Mouse (Mus musculus) T-helper 17 cell (primary cell): ENCODE data around the gene Ints12.

Experiments
- in situ Hi-C, 2 experiments: fragments of 300-600 bp; cut with MboI, MseI; formaldehyde crosslinking; loops; 1 replicate in 1 of 2; 2 replicates in 1 of 2; pipeline ENCODE4 v1.15.1; 2025; ENCODE audit warnings: high pct_unique_total_duplicates in 2 of 2

Gene Ints12

DNA sequence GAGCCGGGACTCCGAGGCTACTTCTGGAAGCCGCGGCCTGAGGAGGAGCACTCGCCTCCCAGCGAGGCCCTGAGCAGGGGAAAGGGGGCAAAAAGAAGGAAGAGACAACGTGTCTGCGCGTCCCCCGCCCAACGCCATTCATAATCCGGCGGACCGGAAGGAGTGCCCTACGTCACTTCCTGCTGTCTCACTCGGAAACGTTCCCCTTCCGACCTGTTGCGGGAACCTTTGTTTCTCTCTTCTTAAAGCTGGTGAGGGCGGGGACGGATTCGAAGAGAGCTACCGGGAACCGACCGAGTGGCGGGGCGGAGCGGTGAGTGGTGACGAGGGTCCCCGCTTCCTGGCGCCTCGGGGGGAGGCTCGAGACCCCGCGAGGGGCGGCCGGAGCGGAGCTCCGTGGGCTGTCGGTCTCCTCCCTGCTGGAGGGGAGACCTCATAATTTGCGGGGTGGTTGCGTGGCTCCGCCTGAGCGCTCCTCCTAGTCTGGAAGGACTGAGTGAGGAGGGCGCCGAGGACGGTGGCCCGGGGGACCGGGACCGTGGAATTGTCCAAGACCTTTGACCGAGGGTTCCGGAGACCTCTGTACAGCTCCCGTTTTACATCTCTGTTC, at the start of gene Ints12, which contains the start of gene Gstcd:
TSS of gene Ints12 (plus strand) at position 177 of the 610 bp plus-strand sequence.
TSS of gene Gstcd (minus strand) at position 370 of the 610 bp plus-strand sequence.
- in situ Hi-C loops, result loop anchor here (5.0 to 25.0 kb wide), 3 partner anchors 421 to 1954 kb away; no protein-coding TSS in a partner anchor

DNA sequence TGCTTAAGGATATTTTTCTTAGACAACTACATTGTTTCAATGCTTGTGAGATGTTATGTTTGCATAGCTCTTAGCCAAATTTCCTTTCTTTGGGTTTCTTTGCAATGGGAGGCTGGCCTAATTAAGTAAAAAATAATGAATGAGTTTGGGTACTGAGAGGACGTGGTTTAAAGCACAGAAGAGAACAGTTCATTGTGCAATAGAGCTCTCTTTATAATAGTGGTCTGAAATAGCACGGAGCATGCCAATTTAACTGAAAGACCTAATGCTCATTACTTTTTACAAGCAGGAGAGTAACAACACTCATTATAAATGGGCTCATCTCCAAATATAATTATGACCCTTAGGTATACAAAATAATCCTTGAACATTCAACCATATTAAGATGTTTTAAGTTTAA, 39.6 kb upstream of the Ints12 start:
- in situ Hi-C loops, result no loop called here

- in situ Hi-C loops, result loop anchor here (25.0 kb wide), 2 partner anchors 437 to 1938 kb away; no protein-coding TSS in a partner anchor
Observed at GRCm38 (mm10) chr3:133075560-133075959, 16.1 kb upstream of the Ints12 start.

DNA sequence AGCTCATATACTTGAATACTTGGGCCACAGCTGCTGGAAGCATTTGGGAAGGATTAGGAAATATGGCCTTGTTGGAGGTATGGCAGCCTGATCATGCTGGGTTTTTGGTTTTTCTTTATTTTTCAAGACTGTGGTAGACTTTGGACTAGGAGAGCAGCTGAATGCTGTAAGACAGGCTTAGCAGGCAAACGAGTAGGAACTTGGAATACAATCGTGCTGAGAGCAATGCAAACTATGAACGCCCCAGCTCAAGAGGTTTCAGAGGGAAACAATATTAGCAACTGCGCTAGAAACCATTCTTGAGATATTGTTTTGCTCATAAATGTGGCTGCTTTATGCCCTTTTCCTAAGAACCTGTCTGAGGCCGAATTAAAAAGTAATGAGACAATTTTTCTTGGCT, 8.9 kb upstream of the Ints12 start:
- in situ Hi-C loops, result loop anchor here (25.0 kb wide), 2 partner anchors 430 to 1945 kb away; no protein-coding TSS in a partner anchor

GRCm38 (mm10) chr3:133085858-133086257, 5.8 kb upstream of the Ints12 start:
- in situ Hi-C loops, result loop anchor here (25.0 kb wide), 2 partner anchors 426 to 1949 kb away; no protein-coding TSS in a partner anchor

GRCm38 (mm10) chr3:133090247-133091120, 1.2 kb upstream of the Ints12 start:
- in situ Hi-C loops, result loop anchor here (5.0 to 25.0 kb wide), 3 partner anchors 422 to 1953 kb away; no protein-coding TSS in a partner anchor

DNA sequence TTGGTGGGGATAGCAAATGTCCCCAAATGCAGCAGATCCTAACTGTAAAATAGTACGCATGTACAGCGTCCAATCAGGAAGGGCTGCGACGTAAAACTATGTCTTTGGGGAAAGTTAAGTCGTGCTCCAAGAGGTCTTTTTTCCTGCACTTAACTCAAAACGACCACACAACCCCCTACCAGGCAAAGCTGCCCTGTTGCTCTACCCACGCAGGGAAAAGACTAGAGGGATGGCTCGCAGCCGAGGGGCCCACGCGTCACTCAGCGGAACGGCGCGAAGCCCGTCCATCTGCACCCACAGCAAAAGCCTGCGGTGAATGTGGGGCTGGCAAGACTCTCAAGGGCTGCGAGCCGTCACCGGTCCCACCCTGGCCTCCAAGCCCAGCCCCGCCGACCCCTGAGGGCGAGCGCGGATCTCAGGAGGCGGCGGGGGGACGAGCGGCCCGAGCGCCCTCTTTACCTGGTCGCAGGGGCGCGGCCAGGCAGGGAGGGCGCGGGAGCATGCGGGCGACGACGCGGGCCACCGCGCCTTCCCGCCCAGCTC, 448 bp upstream of the Ints12 start:
- in situ Hi-C loops, result loop anchor here (5.0 to 25.0 kb wide), 3 partner anchors 421 to 1954 kb away; no protein-coding TSS in a partner anchor

DNA sequence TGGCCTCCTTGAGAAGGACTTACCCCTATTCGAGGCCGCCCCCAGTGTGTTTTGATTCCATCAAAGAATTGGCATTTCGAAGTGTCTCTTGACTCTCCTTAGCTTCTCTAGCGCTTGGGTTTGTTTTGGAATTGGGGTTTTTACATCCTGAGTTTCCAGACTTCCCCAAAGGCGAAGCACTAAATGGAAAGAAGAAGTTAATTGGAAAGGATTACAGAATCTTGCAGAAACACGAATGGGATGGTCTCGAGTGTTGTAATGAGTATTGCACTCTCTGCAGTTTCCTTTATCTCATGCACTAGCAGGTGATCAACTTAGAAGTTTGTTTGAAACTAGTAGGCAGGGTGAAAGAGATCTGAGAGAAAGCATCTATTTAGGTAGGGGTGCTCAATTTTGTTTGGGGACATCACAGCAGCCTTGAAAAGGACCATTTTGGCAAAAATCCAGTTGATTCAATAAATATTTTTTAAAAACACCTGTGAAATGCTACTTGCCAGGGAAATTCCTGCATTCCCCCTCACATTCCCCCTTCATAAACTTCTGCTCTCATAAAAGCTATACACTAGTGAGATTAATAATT, 724 bp downstream of the Ints12 start:
- in situ Hi-C loops, result loop anchor here (5.0 to 25.0 kb wide), 3 partner anchors 420 to 1955 kb away; no protein-coding TSS in a partner anchor

- in situ Hi-C loops, result loop anchor here (5.0 to 25.0 kb wide), 3 partner anchors 419 to 1956 kb away; no protein-coding TSS in a partner anchor
Observed at GRCm38 (mm10) chr3:133092936-133093335, 1.3 kb downstream of the Ints12 start.

DNA sequence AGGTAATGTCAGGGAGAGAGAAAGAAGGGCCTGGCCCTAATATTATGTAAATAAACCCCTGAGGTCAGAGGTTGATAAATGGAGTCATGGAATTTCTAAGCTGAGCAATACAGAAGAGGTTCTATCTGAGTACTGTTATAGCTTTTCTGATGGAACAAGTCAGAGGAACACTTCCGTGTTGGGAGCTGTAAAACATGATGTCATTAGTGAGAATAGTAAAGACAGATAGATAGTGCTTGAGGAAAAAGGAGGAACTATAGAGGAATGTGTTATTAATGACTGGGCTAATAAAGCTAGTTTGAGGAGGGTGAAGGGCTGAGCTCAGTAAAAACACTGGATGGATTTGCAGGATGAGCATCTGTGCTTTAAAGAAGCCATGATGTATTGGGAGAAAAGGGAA, 2.7 kb downstream of the Ints12 start:
- in situ Hi-C loops, result loop anchor here (5.0 to 25.0 kb wide), 3 partner anchors 418 to 1957 kb away; no protein-coding TSS in a partner anchor

DNA sequence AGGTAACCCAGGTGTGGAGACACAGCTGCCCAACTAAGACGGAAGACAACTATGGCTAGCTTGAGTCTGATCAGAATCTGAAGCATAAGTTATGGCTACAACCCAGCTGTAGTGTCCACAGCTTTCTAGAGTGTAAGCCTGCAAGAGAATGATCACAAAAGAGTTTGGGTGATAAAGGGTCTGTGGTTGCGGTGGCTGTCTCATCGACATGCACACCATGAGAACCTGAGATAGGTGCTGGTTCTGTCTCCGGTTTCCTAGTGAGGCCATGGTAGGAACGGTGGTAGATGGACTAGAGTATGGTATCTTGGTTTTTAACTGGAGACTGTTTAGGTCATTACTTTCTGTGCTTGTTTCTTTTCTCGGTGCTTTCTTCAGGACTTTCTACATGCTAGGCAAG, 6.3 kb downstream of the Ints12 start:
- in situ Hi-C loops, result loop anchor here (25.0 kb wide), 2 partner anchors 414 to 1961 kb away; no protein-coding TSS in a partner anchor

- in situ Hi-C loops, result loop anchor here (25.0 kb wide), 2 partner anchors 414 to 1961 kb away; no protein-coding TSS in a partner anchor
Observed at GRCm38 (mm10) chr3:133098336-133098735, 6.7 kb downstream of the Ints12 start.

- in situ Hi-C loops, result loop anchor here (25.0 kb wide), 2 partner anchors 413 to 1962 kb away; no protein-coding TSS in a partner anchor
Observed at GRCm38 (mm10) chr3:133098909-133099308, 7.3 kb downstream of the Ints12 start.

DNA sequence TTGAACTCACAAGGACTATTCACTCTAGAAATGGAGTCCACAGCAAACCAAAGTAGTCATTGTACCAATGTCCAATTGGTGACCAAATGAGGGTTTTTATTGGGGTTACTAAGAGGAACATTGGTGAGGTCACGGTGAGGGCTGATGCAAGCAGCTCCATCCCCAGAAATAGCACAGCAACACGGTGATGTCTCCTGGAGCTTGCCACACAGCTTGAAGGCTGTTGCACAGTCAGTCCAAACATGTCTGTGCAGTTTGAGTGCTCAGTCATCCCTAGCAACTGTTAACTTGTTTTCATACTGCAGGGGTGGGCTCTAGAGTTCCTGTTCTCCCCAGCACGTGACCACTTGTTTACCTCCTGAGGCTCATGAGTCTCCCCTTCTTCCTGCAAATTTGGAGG, 12.1 kb downstream of the Ints12 start:
- in situ Hi-C loops, result no loop called here

DNA sequence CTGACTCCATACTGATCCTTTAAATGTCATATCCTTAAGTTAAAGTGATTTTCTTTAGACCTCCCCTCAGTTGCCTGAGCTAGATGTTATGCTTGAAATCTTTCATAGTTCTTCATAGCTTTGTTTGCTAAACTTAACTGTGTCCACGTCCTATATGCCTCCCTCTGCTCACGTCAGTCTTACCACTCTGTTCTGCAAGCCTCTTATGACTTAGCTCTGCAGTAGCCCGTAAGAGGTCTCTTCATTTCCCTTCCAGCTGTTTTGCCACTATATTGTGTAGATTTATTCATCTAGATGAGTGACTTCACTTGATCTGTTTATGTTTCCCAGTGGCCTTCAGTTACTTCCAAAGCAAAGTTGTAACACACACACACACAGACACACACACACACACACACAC, 12.8 kb downstream of the Ints12 start:
- in situ Hi-C loops, result no loop called here

DNA sequence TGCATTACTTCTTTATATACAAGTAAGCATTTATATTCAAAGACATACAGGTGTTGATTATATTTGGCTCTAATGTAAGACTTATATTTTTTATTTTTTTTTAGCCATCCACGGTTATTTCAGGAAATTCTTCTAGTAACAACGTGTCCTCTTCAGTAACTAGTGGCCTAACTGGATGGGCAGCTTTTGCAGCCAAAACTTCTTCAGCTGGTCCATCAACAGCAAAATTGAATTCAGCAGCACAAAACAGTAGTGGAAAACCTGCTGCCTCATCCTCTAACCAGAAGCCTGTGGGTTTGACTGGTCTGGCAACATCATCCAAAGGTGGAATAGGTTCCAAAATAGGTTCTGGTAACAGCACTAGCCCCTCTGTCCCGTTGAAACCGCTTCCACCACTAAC, 17.1 kb downstream of the Ints12 start:
- in situ Hi-C loops, result no loop called here

- in situ Hi-C loops, result no loop called here
Observed at GRCm38 (mm10) chr3:133109844-133110243, 18.2 kb downstream of the Ints12 start.

GRCm38 (mm10) chr3:133111741-133112140, 20.1 kb downstream of the Ints12 start:
- in situ Hi-C loops, result no loop called here

- in situ Hi-C loops, result no loop called here
Observed at GRCm38 (mm10) chr3:133113281-133113680, 21.6 kb downstream of the Ints12 start.

- in situ Hi-C loops, result no loop called here
Observed at GRCm38 (mm10) chr3:133131372-133131771, 39.7 kb downstream of the Ints12 start.

- in situ Hi-C loops, result no loop called here
Observed at GRCm38 (mm10) chr3:133132611-133133010, 41.0 kb downstream of the Ints12 start.
